12 mouse cellular contexts compared by ENCODE assay signal in the genomic region with DNA sequence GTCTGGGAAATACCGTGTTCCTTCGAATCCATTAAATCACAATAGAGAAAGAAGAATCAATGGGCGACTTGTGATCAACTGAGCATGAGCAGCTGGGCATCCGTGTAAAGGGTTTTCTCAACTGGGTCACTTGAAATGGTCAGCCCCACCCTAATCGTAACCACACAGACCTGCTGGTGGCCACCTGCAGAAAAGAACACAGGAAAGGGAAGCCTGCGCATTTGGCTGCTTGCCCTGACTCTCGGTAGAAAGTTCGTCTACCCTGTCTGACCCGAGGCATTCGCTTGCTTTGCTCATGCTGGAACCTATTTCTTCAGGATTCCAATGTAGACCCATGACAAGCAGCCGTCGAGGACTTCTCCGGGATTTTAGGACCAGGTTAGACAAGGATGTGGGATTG.
"Had no signal": no experiment of that assay in that cellular context is flagged by ENCODE, and none has a peak within 500 bp of the region (broad histone marks: within the 10 kb centered on the region; RNA-seq: fewer than 3 reads in every experiment).

No protein-coding gene starts in this region.

- ATAC-seq: midbrain, embryonic 13.5 days had no signal

- H3K36me3 ChIP-seq: kidney, embryonic 15.5 days; limb, embryonic 13.5 days; midbrain, embryonic 13.5 days; neural tube, embryonic 15.5 days had no signal

- H3K27me3 ChIP-seq: kidney, embryonic 15.5 days; limb, embryonic 13.5 days; megakaryocyte, embryonic 14.5 days; midbrain, embryonic 13.5 days had no signal

- H3K4me1 ChIP-seq: kidney, embryonic 15.5 days; limb, embryonic 13.5 days; midbrain, embryonic 13.5 days; neural tube, embryonic 15.5 days had no signal

- H3K9ac ChIP-seq: kidney, embryonic 15.5 days; limb, embryonic 13.5 days; liver, embryonic 14.5 days; midbrain, embryonic 13.5 days; neural tube, embryonic 15.5 days had no signal

- H3K9me3 ChIP-seq: kidney, embryonic 15.5 days; limb, embryonic 13.5 days; megakaryocyte, embryonic 14.5 days; midbrain, embryonic 13.5 days; neural tube, embryonic 15.5 days had no signal

- H3K4me2 ChIP-seq: kidney, embryonic 15.5 days; limb, embryonic 13.5 days; midbrain, embryonic 13.5 days; neural tube, embryonic 15.5 days had no signal

- H3K27ac ChIP-seq: kidney, embryonic 15.5 days; limb, embryonic 13.5 days; liver, embryonic 14.5 days; midbrain, embryonic 13.5 days; neural tube, embryonic 15.5 days had no signal

- H3K4me3 ChIP-seq: kidney, embryonic 15.5 days; limb, embryonic 13.5 days; megakaryocyte, embryonic 14.5 days; midbrain, embryonic 13.5 days; neural tube, embryonic 15.5 days had no signal

- DNase-seq: kidney, adult 18-20 months; left cerebral cortex, postnatal 4 days; lung, postnatal 4 days; right cerebral cortex, adult 18-20 months; right cerebral cortex, postnatal 25 days; thymus, postnatal 36 days had no signal
